Mouse (Mus musculus) thymus, postnatal 10 days (tissue): ENCODE measurements at regions not wholly inside any gene's neighbourhood (a gene's known extent, or its start where the extent isn't known, plus 50 kb on each side); places are given as distances from the start of the nearest gene placed in this dataset.

Experiments
- DNase-seq, 2 experiments: peaks; one replicate each; pipeline ENCODE4 v3.0.0; 2021; ENCODE audit warnings: low spot score in 2 of 2

GRCm38 (mm10) chr3:41412698-41413097 is 142.8 kb upstream of the Jade1 start:
- no peak for DNase-seq

DNA sequence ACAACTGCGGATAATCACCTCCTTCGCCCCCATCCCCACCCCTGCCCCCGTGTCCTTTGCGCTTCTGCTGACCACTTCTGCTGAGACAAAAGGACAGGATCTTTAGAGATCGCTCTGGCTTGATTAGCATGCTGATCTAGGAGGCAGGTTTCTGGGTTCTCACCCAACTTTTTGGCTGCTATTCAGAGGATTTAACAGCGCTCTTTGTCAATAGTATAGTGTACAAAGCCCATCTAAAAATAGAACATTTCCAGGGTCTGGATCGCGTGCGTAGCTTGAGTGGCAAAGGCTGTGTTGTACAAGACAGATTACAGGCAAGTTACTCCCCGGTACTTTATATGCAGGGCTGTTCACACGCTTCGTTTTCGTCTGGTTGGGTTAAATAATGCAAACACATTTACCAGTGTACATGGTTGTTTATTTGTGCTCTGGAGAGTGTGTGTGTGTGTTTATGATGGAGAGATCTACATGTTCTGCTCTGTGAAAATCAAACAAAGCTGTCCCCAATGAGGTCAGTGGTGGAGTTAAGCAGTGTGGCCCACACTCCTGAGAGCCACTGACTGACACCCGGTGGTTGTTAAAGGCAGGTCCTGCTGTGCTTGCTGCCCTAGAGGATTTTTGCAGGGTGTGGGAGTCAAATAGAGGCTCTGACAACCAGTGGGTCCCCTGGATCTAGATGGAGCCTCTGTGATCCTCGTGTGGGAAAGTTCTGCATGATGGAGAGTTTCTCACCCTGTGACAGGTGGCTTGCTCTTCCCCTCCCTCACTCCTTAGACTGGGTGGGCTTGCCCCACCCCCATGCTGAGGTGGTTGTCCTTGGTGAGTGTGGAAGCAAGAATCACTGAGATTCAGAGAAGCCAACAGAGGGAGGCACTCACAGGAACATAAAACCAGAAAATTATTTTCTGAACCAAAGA is 146.5 kb upstream of the Jade1 start:
- no peak for DNase-seq

DNA sequence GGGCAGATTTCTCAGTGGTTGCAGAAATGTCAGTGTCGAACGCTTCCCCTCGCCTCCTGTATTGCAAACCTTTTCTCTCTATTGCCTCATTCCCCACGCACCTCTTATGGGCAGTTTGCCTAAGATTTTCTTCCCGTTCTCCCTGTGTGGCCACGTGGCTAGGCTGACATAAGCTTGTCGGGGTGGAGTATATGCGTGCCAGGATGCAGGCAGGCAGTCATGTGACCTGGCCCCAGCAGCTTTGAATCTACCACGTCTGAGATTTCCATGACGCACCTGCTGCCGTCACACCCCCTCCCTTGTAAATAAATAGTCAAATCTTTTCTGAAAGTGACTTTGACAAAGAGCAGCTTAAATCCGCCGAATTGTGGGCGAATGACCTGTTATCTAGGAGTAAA is 147.1 kb upstream of the Jade1 start:
- peak; percentile 46 to 52 for DNase-seq

- DNase-seq = no peak
Measured at GRCm38 (mm10) chr3:41407988-41408387, 147.5 kb upstream of the Jade1 start.

DNA sequence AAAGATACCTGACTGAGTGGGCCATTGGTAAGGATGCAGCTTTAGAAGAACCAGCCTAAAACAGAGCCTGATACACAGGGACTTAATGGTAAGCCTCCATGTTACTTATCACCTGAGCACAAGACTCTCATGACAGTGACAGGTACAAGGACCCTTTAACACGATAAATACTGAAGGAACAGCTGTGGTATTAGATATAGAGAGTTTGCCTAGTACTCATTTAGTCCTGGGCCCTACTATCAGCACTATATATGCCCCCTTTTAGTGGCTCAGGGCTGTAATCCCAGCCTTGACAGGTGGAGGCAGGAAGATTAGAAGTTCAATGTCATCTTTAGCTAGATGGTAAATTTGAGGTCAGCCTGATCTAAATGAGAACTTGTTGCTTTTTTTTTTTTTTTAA is 148.0 kb upstream of the Jade1 start:
- no peak for DNase-seq

DNA sequence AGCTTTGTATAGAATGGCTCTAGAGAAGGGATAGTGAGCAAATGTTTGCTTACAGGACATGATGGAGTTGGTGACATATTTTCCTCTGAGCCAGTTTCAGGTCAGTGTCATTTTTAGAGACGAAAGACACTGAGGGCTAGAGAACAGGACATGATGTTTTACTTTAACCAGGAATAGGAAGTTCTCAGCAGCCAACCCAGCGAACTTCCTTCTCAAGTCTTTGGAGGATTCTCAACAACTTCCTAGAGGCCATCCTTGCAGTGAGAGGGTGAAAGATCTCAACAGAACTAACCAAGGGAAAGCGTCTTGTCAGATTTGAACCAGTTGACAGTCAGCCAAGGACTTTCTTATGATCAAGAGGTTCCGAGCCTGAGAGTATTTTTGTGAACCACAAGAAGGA is 153.7 kb upstream of the Jade1 start:
- DNase-seq = no peak

DNA sequence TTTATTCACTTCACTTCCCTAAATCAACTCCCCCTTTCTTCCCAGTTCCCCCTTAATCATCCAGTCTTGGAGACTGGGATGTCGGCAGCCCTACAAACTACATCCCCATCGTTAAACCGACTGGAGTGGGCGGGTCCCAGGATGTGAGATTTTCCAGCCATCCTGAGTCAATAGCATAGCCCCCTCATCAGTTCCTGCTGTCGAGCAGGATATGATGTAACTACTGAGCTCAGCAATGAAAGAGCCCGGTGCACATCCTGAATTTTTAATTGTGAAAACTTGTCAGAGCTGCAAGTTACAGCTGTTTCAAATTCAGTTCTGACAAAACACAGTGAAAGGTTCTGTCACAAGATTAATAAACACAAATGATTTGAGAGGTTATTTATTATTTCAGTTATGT is 165.7 kb upstream of the Jade1 start:
- no peak for DNase-seq

GRCm38 (mm10) chr3:41387469-41388212 is 167.9 kb upstream of the Jade1 start:
- no peak for DNase-seq

DNA sequence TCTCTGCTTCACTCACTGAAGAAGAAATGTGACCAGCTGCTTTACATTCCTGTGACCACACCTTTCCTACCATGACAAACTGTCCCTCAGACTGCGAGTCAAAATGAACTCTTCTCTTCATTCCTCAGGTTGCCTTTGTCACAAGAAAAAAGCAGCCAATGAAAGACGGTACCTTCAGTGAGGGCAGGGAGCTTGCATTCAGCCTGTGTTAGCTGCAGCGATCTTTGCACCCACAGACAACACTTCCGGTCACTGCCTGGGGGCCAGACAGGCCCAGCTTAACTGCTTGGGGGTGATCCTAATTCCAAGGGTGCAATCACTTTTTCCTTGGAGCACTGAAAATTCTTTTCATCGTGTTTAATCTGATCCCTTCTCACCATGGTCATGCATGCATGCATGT is 169.2 kb upstream of the Jade1 start:
- no peak for DNase-seq

DNA sequence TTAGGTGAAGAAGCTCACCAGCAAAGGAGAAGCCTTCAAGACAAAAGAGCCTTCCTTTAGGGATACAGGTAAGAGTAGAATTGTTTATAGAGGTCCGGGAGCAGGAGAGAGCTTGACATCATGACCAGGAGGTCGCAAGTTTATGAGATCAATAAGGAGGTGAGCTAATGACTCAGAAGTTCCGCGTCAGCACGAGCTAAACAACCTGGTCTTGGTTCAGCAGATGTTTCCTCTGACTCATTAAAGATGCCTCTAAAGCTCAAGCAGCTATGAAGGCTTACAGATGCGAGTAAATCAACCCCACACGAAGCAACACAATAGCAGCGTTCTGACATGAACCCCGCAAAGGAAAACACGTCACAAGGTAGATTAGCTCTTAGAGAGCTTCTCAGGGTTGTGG is 171.1 kb upstream of the Jade1 start:
- no peak for DNase-seq

DNA sequence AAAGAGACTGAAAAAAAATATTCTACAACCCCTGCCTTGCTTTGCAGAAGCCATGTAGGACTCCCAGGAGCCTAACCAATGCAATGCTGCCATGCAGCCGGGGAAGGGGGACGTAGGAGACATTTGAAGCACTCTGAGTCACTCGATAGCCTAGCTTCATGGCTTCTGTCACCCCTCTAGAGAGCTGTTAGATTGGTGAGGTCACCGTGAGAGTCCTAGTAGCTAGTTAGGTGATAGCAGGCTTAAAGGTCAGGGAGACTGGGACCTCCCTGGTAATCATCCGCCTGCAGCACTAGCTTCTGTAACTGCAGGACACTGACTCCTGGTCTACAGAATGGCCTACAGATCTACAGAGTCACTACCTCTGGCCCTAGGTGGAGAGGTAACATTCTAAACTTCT is 177.0 kb upstream of the Jade1 start:
- no peak for DNase-seq

DNA sequence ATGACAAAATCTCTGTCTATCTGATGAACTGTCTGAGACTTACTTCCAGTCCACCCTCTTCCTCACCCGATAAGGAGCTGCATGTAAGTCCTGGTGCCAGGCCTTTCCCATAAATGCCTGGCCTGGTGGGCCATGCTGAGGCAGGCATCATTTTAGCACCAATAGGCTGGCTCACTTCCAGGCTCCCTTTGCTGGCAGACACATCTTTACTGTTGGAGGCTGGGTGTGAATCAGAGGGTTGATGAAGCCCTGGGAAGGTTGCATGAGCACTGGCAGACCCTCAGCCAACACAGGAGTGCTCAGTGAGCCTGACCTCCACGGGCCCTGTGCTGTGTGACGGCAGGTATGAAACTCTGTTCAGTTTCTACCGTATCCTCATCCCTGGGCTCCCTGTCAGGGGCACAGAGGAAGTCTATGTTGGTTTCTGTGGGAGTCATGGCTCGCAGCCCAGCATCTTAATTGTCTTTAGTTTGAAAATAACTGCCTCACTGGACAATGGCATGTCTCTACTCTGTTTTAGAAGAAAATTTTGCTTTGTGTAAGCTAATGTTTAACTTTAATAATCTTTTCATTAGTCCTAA is 177.6 kb upstream of the Jade1 start:
- DNase-seq = no peak

DNA sequence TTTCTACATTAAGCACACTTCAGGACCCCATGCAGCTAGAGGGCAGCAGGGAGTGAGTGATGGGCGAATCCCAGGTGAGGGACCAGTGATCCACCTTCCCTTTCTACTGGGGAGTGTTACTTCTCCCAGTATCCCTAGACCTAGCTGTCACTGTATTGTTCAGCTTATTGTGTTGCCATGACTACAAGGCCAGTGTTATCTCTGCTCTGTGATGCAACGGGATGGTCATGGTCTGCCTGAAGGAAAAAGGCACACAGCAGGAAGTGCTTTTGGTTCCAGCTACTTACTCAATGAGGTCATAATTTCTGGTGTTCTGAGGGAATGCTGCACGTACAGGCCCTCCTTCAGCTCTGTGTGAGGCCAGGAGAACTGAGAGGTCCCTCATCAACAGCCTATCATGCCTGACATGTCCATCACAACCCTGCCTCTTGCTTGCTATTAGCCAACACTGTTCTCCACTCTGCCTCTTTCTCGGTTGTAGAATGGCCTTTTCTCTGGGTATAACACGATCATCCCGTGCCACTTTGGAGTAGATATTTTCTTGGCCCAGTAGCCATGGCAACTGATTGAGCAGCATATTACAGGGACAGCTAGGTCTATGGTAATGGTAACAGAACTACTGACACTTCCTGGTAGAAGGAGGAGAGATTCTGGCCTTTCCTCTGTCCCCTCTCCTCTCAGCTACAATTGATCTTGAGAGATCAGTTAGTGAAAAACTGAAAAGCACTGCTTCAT is 178.5 kb upstream of the Jade1 start:
- no peak for DNase-seq

GRCm38 (mm10) chr3:41375230-41375930 is 180.2 kb upstream of the Jade1 start:
- DNase-seq = no peak

- DNase-seq = no peak
Measured at GRCm38 (mm10) chr3:41373198-41373597, 182.3 kb upstream of the Jade1 start.

GRCm38 (mm10) chr3:41368351-41369101 is 187.0 kb upstream of the Jade1 start:
- no peak for DNase-seq

DNA sequence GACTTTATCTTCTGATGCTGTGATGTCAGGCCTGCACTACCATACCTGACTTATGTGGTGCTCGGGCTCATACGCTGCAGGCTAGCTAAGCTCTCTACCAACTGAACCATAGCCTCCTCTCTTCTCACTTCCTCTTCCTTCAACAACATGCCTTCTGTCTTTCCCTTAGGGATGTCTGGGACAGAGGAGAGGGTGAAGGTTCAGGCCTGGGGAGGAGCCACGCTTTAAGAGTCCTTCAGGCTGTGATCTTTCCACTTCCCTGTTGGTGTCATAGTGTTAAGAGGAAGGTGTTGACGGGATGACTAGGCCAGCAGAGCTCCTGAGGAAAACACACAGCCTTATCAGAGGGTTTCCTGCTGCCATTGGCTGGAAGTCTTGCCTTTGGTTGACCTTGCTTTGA is 188.8 kb upstream of the Jade1 start:
- no peak for DNase-seq

DNA sequence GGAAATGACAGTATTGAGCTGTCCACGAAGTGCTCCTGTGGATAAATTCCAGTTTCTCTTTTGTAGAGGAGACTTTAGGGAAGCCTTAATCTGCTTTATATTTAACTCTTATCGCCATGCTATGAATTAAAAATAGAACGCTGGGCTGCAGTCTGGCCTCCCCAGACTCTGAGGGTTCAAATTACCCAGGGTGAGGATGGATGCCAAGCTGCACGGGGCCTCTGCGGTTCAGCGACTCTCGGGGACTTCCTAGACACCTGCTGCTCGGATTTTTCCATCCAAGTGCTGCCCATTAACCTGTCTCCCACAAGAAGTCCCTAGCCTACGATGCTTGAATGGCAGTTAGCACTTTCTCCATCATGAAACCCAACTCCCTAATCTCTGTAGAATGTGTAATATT is 189.3 kb upstream of the Jade1 start:
- no peak for DNase-seq

DNA sequence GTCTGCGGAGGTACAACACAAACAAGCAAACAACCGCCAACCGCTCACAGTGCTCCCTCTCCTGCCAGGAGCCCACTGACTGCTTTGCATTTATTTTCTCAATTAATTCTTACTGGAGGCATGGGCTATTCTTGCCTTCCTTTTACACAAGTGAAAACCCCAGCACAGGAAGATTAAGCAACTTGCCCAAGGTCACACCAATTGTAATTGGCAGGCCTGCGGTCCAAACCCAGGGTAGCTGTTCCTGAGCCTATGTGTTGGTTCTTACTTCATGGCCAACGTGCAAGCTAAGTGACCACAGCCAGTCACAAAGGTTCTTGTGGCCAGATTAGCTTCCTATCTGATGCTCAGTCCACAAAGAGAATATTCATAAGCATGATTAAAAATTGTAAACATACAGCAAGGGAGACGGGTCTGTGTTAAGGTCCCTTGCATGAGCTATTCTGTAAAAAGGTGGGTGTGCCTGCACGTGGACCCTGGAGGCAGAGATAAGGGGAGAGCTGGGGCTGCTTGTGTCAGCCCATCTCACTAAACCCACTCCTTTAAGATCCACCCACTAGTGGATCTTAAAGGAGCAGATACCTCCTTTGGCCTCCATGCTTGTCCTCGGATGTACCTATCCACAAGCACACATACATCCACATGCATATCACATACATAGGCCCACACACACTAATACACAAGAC is 190.2 kb upstream of the Jade1 start:
- no peak for DNase-seq

DNA sequence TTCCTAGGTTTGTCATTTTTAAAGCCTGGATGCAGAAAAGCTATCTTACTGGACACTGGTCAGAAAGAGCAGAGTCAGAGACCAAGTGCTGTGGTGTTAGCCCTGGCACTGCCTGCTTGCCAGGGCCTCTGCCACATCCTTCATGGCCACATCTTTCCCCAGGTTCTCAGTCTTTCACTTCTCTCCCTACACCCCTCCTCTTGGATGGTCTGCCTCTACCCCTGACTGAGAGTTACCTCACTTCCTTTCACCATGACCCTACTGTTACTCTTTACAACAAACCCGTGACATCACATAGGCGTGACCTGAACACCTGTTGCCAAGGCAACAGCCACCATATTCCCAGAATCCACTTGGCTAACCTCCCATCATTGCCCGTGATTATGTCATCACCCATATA is 191.6 kb upstream of the Jade1 start:
- DNase-seq = no peak
